Mouse (Mus musculus): ENCODE results near the gene Ppig.

DNA sequence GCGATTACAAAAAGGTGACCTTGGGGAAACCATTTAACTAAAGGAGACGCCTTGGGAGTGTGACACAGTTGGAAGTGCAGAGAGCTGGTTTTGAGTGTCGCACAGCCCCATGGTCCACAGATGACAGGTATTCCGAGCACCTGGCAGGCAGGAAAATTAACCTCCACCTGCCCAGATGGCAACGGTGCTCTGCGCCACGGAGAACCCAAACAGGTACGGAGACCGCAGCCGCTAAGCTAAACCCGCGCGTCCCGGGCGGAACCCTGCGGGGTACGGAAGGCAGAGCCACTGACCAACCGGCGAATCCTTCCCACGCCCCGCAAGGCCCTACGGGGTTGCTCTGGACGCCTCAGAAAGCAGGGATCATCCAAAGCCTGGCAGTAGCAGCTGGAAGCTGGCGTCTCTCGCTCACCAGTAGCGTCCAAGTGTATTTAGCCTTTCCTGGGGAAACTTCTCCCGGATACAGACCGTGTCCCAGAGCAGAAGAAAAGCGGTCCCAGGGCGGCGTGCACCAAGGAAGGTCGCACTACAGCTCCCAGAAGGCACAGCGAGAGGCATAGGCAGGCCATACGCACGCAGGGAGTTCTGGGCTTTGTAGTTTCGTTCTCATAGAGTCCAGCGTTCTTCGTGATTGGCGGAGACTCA lies 9.2 kb upstream of the Ppig start, which contains the start of gene Fastkd1:
- TF ChIP-seq ZNF384 (IDR thresholded peaks at IDR 0.05; ENCODE audit: low read depth, low read length) (no peak), CHD2 (IDR thresholded peaks at IDR 0.05; ENCODE audit: low read depth, low read length) (peak; percentile 35; the same call in 1 of the 2 replicates), HCFC1 (IDR thresholded peaks at IDR 0.05; ENCODE audit: borderline replicate concordance, insufficient read depth, low read length) (peak; percentile 99), MAFK (IDR thresholded peaks at IDR 0.05; ENCODE audit: insufficient read depth, low read depth, low read length) (no peak), ZC3H11A (IDR thresholded peaks at IDR 0.05; ENCODE audit: borderline replicate concordance, low read depth, low read length) (no peak)
